Mouse (Mus musculus): ENCODE results near the gene Fgf4. TPM values are rescaled to one million over a fixed set of nuclear protein-coding genes. Genes with fewer than 3 reads are reported as not detected.

Fgf4 gene
- polyA plus RNA-seq (2014; fragmentation: Illumina TruSeq; extraction: RNeasy Lipid Tissue Mini Kit (QIAGEN cat#74804); ENCODE audit: low read depth, low replicate concordance) = not detected

DNA sequence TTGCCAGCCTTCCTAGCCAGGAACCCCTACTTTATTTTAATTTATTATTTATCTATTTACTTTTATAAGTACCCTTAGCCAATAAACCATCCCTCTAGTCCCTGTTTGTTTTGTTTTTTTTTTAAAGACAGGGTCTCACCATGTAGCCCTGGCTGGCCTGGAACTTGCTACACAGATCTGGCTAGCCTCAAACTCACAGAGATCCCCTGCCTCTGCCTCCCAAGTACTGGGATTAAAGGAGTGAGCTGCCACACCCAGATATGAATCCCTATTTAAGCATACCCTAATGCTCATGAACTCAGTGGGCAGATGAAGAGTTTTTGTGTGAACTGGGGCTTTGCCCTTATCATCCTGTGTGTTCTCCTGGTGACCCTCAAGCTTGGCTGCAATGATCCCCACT is at the start of gene Fgf4:
Gene Fgf4, plus strand, starts transcription at position 301 of the 400 bp plus-strand sequence.

DNA sequence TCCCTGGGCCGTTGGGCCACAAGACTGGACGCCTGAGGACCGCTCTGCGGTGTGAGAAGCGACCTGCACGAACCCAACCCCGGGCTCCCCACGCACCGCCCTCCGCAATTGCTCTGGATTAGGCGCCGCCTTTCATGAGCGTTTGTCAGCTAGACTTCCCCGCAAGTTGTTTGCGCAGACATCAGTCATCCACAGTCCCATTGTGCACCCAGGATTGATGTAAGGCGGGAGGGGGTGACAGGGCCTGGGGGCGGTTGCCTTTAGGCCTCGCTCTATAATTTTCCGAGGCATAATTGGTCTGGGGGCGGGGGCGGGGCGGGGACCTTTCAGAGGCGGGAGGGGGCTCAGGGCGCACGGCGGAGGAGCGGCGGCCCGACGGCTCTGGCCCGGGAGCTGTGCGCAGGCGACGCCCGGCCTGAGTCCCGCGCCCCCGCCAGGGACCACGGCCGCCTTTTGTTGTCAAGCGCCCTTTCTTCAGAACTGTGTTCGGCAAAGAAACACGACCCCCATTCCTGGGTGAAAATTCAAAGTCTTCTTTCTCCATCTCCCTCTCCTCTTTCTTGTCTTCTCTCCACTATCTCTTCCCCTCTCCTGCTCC is 9.2 kb upstream of the Fgf4 start, which contains the start of gene Fgf3:
Gene Fgf3, plus strand, starts transcription at position 193 of the 598 bp plus-strand sequence.

DNA sequence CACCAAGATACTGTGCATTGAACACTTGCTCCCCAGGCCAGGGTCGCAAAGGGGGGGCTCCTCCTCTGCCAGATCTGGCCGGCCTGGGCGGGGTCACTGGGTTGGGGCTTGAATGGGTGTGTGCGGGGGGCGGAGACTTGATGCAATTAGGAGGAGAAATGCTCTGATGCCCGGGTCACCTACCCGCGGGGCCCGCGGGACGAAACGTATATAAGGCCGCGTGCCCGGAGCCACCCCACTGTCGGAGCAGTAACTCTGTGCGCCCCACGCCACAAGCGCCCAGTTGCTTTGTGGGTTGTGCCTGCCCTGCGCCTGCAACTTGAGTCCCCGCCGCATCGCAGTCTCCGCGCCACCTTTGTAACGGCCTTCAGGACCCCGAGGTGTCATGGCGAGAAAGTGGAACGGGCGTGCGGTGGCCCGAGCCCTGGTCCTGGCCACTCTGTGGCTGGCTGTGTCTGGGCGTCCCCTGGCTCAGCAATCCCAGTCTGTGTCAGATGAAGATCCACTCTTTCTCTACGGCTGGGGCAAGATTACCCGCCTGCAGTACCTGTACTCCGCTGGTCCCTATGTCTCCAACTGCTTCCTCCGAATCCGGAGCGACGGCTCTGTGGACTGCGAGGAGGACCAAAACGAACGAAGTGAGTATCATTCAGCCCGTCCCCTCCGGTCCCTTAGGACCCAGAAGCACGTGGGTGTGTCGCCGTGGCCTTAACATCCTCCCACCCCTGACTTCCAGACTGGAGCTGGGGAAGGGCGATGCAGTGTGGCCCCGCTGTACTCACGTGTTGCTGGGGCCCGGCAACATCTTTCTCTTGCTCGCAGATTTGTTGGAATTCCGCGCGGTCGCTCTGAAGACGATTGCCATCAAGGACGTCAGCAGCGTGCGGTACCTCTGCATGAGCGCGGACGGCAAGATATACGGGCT is 49.4 kb downstream of the Fgf4 start, which contains the start of gene Fgf15:
Gene Fgf15, plus strand, starts transcription at position 238 of the 925 bp plus-strand sequence.

Other genes starting within 250 kb of the Fgf4 start
- 2.3 TPM for gene Ano1, start 95.4 kb upstream of the Fgf4 start, polyA plus RNA-seq (2014; fragmentation: Illumina TruSeq; extraction: RNeasy Lipid Tissue Mini Kit (QIAGEN cat#74804); ENCODE audit: low read depth, low replicate concordance)
- not detected for gene Fgf3, start 9.3 kb upstream of the Fgf4 start, polyA plus RNA-seq (2014; fragmentation: Illumina TruSeq; extraction: RNeasy Lipid Tissue Mini Kit (QIAGEN cat#74804); ENCODE audit: low read depth, low replicate concordance)
- not detected for gene Fgf15, start 49.2 kb downstream of the Fgf4 start, polyA plus RNA-seq (2014; fragmentation: Illumina TruSeq; extraction: RNeasy Lipid Tissue Mini Kit (QIAGEN cat#74804); ENCODE audit: low read depth, low replicate concordance)
- 5.3 TPM for gene LTO1, start 67.7 kb downstream of the Fgf4 start, polyA plus RNA-seq (2014; fragmentation: Illumina TruSeq; extraction: RNeasy Lipid Tissue Mini Kit (QIAGEN cat#74804); ENCODE audit: low read depth, low replicate concordance)
- 55.3 TPM for gene Ccnd1, start 92.6 kb downstream of the Fgf4 start, polyA plus RNA-seq (2014; fragmentation: Illumina TruSeq; extraction: RNeasy Lipid Tissue Mini Kit (QIAGEN cat#74804); ENCODE audit: low read depth, low replicate concordance)

Measured in kidney, adult 10 weeks (tissue).